Mouse (Mus musculus) stomach, embryonic 14.5 days (tissue): ENCODE data around the gene Aup1. TPM values are rescaled to one million over a fixed set of nuclear protein-coding genes. Genes with fewer than 3 reads are reported as not detected.
A peak's percentile ranks its signal among the peaks of the same experiment; 100 is the strongest.

Experiments
- ATAC-seq: fragments of 200-750 bp; cut with Nextera tagmentation; 2 replicates; pipeline ENCODE4 v1.8.0; 2017; ENCODE audit warnings: low read depth, moderate TSS enrichment; ENCODE audit not compliant: insufficient number of reproducible peaks, insufficient read depth, low FRiP score
- H3K27ac ChIP-seq: fragments of 300-500 bp; sonication (generic); 2 replicates; pipeline ENCODE4 v1.5.1; 2014; ENCODE audit warnings: mild to moderate bottlenecking, low read length, moderate library complexity, mixed read lengths
- H3K27me3 ChIP-seq: fragments of 300-500 bp; sonication (generic); 2 replicates; pipeline ENCODE4 v1.6.1; 2014; ENCODE audit warnings: low read length, control low read depth, mixed read lengths; ENCODE audit not compliant: control insufficient read depth, insufficient read depth
- H3K36me3 ChIP-seq: fragments of 300-500 bp; sonication (generic); 2 replicates; pipeline ENCODE4 v1.6.1; 2014; ENCODE audit warnings: mild to moderate bottlenecking, control low read depth, low read length, moderate library complexity, mixed read lengths; ENCODE audit not compliant: control insufficient read depth, insufficient read depth
- H3K4me1 ChIP-seq: fragments of 300-500 bp; sonication (generic); 2 replicates; pipeline ENCODE4 v1.6.1; 2014; ENCODE audit warnings: low read length, control low read depth, mixed read lengths; ENCODE audit not compliant: control insufficient read depth, insufficient read depth
- H3K4me2 ChIP-seq: fragments of 300-500 bp; sonication (generic); replicated peaks from 2 replicates; pipeline ENCODE4 v1.6.1; 2014; ENCODE audit warnings: low read depth, low read length, control low read depth
- H3K4me3 ChIP-seq: fragments of 300-500 bp; sonication (generic); 2 replicates; pipeline ENCODE4 v1.5.1; 2014; ENCODE audit warnings: low read depth, low read length, control low read depth
- H3K9ac ChIP-seq: fragments of 300-500 bp; sonication (generic); replicated peaks from 2 replicates; pipeline ENCODE4 v1.6.1; 2014; ENCODE audit warnings: low read depth, mild to moderate bottlenecking, control low read depth, low read length, moderate library complexity, mixed read lengths
- H3K9me3 ChIP-seq: fragments of 300-500 bp; sonication (generic); 2 replicates; pipeline ENCODE4 v1.6.1; 2016; ENCODE audit warnings: low read depth, low read length, control low read depth; ENCODE audit not compliant: control insufficient read depth
- WGBS: fragments of 180-500 bp; shearing (Covaris S2); extraction: QIAGEN DNeasy Blood & Tissue Kit; methylation state at CpG from one replicate; pipeline ENCODE4 v1.1.7; 2014; 5-methylcytosine and 5-hydroxymethylcytosine counted together
- polyA plus RNA-seq: library from polyadenylated mRNA; unstranded; fragments of >200 nt; fragmentation: Nextera tagmentation; extraction: Ambion mirVana; gene quantifications from 2 replicates; pipeline ENCODE4 v1.2.1, GENCODE M21; 2014

Gene Aup1
- polyA plus RNA-seq, 1 experiment from 2014 or later, result 135 TPM

DNA sequence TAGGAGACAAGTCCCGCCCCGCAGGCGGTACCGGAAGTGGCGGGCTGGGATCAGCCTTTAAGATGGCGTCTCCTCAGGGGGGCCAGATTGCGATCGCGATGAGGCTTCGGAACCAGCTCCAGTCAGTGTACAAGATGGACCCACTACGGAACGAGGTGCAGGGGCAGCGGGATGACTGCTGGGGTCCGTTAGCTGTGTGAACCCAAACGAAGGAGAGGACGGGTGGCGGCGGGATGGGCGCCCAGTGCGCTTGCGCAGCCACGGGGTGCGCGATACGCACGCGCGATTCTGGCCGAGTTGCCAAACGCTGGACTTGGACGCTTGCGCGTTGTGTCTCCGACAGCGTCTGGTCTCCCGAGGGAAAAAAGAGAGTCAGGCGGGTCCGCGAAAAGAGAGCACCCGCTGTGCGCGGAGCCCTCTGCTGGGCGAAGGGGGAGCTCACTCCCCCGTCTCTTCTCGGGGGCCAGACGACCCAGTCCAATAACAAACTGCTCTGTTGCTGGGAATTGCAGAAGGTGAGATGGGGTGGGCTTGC, 24.1 kb downstream of the Aup1 start:
- peaks cover 5% of the 10 kb centered on the region; the same call in 1 of the 2 replicates for H3K4me1 ChIP-seq
- under 1% methylated on average over 41 of the region's 46 CpGs for whole genome bisulfite sequencing
- no peaks in the 10 kb centered on the region for H3K9me3 ChIP-seq
- H3K27me3 ChIP-seq, result peaks cover 27% of the 10 kb centered on the region
- ATAC-seq, result peak; percentile 92
- H3K36me3 ChIP-seq, result peaks cover 5% of the 10 kb centered on the region; the same call in 1 of the 2 replicates
- H3K27ac ChIP-seq, result peak overlapping the region; percentile 77
- peak overlapping the region; percentile 71 for H3K4me3 ChIP-seq
- peak overlapping the region; percentile 51 for H3K9ac ChIP-seq
- peak overlapping the region; percentile 78 for H3K4me2 ChIP-seq

DNA sequence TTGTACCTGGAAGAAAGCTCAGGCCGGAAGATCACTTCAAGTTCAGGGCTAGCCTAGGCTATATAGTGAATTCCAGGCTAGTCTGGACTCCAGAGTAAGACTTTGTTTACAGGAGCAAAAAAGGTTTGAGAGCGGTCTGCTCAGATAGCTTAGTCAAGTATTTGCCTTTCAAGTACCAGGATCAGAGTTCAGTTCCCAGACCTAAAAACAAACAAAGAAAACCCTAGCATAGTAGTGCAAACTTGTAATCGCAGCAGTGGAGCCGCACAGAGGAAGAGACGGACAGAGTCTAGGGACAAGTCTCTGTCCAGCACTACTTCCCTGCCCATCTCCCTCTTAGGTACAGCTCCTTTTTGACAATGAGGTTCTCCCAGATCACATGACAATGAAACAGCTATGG, 25.9 kb downstream of the Aup1 start:
- 92% methylated on average over 5 of the region's 5 CpGs for WGBS
- peaks cover 5% of the 10 kb centered on the region; the same call in 1 of the 2 replicates for H3K4me1 ChIP-seq
- H3K9ac ChIP-seq, result no peak overlapping the region
- no peak for ATAC-seq
- no peak overlapping the region for H3K27ac ChIP-seq
- H3K27me3 ChIP-seq, result peaks cover 27% of the 10 kb centered on the region
- H3K4me2 ChIP-seq, result no peak overlapping the region
- peaks cover 5% of the 10 kb centered on the region; the same call in 1 of the 2 replicates for H3K36me3 ChIP-seq
- no peak overlapping the region for H3K4me3 ChIP-seq
- H3K9me3 ChIP-seq, result no peaks in the 10 kb centered on the region

DNA sequence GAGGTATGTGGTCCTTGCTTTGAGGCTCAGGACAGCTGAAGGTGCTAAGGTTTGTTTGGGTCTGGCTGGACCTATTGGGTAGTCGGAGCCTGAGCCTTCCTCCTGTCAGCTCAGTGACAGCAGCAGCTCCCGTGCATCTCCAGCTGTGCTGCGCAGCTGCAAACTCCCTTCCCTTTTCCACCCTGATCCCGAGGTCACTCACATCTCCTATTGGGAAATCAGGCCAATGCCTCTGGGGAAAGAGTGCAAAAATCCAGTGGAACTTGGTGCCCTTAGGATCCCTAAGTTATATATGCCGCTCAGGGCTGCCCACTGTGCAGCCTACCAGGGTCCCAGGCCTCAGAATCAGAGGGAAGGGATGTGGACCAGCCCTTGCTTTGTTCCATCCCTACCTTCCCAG, 29.2 kb downstream of the Aup1 start:
- ATAC-seq, result no peak
- Histone ChIP-seq H3K4me2 (no peak overlapping the region), H3K27me3 (peaks cover 45% of the 10 kb centered on the region), H3K27ac (no peak overlapping the region), H3K9ac (no peak overlapping the region), H3K4me1 (0 out of 2 replicates have a peak, but pooled peaks cover 7% of the 10 kb centered on the region), H3K36me3 (peaks cover 5% of the 10 kb centered on the region; the same call in 1 of the 2 replicates), H3K4me3 (no peak overlapping the region), H3K9me3 (no peaks in the 10 kb centered on the region)
- WGBS, result 16% methylated on average over 5 of the region's 5 CpGs

DNA sequence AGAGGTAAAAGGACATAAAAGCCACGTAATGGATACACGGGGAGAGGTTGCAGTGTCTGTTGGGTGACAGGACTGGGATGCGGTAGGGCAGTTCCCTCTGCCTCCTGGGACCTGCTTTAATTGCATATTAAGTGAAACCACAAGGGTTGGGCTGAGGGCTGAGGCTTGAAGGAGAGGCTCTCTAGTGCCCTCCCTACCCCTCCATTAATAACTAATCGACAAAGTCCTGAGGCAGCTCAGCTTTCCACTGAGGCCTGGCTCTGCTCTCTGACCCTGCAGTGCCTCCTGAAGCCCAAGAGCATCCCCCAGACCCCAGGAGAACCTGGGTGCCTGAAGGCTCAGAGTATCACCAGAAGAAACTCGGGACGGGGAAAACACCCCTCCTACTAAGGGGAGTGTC, 30.2 kb downstream of the Aup1 start:
- no peak overlapping the region for H3K9ac ChIP-seq
- H3K4me2 ChIP-seq, result no peak overlapping the region
- no peaks in the 10 kb centered on the region for H3K9me3 ChIP-seq
- H3K4me3 ChIP-seq, result no peak overlapping the region
- peaks cover 52% of the 10 kb centered on the region for H3K27me3 ChIP-seq
- no peak for ATAC-seq
- H3K36me3 ChIP-seq, result peaks cover 5% of the 10 kb centered on the region; the same call in 1 of the 2 replicates
- WGBS, result 10% methylated on average over 6 of the region's 6 CpGs
- H3K4me1 ChIP-seq, result 0 out of 2 replicates have a peak, but pooled peaks cover 4% of the 10 kb centered on the region
- no peak overlapping the region for H3K27ac ChIP-seq

DNA sequence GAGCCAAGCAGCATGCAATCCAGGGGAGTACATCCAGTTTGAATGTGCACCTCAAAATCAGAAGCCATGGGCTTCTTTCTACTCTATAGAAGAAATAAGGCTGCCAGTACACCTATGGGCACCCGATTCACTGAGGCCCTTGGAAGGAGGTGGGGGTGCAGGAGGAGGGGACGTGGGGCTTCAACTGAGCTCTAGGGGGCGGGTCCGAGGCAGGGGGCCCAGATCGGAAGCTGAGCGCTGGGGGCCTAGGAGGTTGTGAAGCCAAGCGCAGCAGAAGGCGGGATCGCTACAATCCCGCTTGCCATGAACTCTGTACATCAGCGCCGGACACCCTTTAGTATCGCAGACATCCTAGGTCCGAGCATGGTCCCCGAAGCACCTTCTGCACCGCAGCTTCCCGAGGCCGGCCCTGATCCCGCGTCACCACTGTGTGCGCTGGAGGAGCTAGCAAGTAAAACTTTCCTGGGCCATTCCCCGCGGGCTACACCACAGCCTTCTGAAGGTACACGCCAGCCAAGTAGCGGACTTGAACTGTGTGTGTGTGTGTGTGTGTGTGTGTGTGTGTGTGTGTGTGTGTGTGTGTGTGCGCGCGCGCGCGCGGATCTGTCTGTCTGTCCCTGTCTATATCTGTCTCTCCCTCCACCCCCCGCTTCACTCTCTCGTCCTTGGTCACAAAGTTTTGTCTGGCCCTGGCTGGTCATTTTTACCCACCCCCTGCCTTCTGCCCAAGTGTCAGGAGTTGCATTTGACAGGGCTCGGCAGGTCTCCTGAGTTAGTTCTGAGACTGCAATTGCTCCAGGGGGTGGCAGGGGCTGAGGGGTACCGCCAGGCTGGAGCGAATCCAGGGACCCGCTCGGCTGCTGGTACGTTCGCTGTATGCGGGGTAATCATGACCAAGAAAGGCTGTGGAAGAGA, 32.1 kb downstream of the Aup1 start, which contains the start of gene Lbx2:
Lbx2 (plus strand) TSS at position 247 of the 915 bp plus-strand sequence.
- H3K9me3 ChIP-seq, result no peaks in the 10 kb centered on the region
- no peak within 1 kb of the TSS for H3K27ac ChIP-seq
- no peak for ATAC-seq
- 3% methylated on average over 37 of the region's 42 CpGs for WGBS
- peak within 1 kb of the TSS; percentile 18; the same call in 1 of the 2 replicates for H3K4me3 ChIP-seq
- H3K9ac ChIP-seq, result no peak within 1 kb of the TSS
- H3K4me1 ChIP-seq, result 0 out of 2 replicates have a peak, but pooled peaks cover 4% of the 10 kb centered on the region
- H3K27me3 ChIP-seq, result peaks cover 52% of the 10 kb centered on the region
- H3K36me3 ChIP-seq, result no peaks in the 10 kb centered on the region
- H3K4me2 ChIP-seq, result peak within 1 kb of the TSS; percentile 25; the same call in 1 of the 2 replicates

DNA sequence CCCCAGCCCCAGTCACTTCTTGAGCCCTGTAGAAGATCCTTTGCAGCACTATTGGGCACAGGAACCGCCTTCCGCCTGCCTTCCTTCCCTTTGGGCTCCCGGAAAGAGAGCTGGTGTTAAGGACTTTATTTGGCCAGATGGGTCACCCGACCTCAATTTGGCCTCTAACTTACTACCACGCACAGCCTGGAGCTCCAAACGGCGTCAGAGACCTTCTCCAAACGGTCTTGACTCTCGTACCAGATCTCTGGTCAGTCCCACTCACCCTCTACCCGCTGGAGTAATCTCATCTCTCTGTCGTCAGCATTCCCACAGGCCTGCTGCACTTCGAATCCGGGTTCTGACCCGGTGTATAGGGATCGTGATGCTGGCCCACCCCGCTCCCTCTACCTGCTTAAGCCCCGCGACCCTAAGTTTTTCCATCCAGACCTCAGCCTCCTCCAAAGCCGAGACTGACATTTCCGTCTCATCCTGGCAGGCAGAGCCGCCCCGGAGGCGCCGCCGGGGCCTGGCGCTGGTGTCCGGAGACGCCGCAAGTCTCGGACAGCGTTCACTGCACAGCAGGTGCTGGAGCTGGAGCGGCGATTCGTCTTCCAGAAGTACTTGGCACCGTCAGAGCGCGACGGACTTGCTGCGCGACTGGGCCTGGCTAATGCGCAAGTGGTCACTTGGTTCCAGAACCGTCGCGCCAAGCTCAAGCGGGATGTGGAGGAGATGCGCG, 33.0 kb downstream of the Aup1 start:
- no peaks in the 10 kb centered on the region for H3K36me3 ChIP-seq
- no peak overlapping the region for H3K27ac ChIP-seq
- H3K4me2 ChIP-seq, result peak overlapping the region; percentile 25
- H3K9me3 ChIP-seq, result no peaks in the 10 kb centered on the region
- no peak overlapping the region for H3K9ac ChIP-seq
- 4% methylated on average over 47 of the region's 47 CpGs for WGBS
- peak overlapping the region; percentile 18; the same call in 1 of the 2 replicates for H3K4me3 ChIP-seq
- ATAC-seq, result no peak
- peaks cover 51% of the 10 kb centered on the region for H3K27me3 ChIP-seq
- 0 out of 2 replicates have a peak, but pooled peaks cover 4% of the 10 kb centered on the region for H3K4me1 ChIP-seq

DNA sequence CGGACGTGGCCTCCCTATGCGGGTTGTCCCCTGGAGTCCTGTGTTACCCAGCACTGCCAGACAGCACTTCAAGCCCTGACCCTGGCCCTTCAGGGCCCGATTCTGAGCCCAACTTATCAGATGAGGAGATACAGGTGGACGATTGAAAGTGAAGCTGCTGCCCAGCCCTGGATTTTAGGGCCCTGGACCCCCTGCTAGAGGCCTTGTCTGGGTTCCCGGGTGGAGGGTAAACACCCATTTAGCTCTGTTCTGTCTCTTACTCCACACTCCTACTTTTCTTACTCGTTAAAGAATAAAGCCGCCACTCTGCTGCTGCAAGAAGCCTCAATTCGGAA, 33.6 kb downstream of the Aup1 start:
- Histone ChIP-seq H3K4me1 (0 out of 2 replicates have a peak, but pooled peaks cover 4% of the 10 kb centered on the region), H3K4me3 (peak overlapping the region; percentile 18; the same call in 1 of the 2 replicates), H3K27ac (no peak overlapping the region), H3K9ac (no peak overlapping the region), H3K36me3 (no peaks in the 10 kb centered on the region), H3K4me2 (peak overlapping the region; percentile 25), H3K27me3 (peaks cover 47% of the 10 kb centered on the region), H3K9me3 (no peaks in the 10 kb centered on the region)
- WGBS, result 13% methylated on average over 9 of the region's 9 CpGs
- no peak for ATAC-seq
